Mouse (Mus musculus): ENCODE data around the gene Afg3l1. TPM values are rescaled to one million over a fixed set of nuclear protein-coding genes. Genes with fewer than 3 reads are reported as not detected.

Afg3l1 gene
- polyA plus RNA-seq, 1 experiment, result 42.0 TPM

GRCm38 (mm10) chr8:123476911-123477736 lies 579 bp upstream of the Afg3l1 start:
- Histone ChIP-seq H3K4me1 (ENCODE audit: control insufficient read depth, insufficient read depth, low read length) (peaks cover 3% of the 10 kb centered on the region), H3K27ac (ENCODE audit: insufficient read depth, low read length) (no peak overlapping the region), H3K27me3 (ENCODE audit: control insufficient read depth, insufficient read depth, low read length, poor library complexity, severe bottlenecking) (no peaks in the 10 kb centered on the region), H3K9me3 (replicated peaks; ENCODE audit: control insufficient read depth, insufficient read depth, low read length, poor library complexity, severe bottlenecking) (no peaks in the 10 kb centered on the region), H3K4me3 (ENCODE audit: low read depth, low read length) (peak overlapping the region; percentile 78), H3K9ac (ENCODE audit: low read depth, poor library complexity, severe bottlenecking) (peak overlapping the region; percentile 82), H3K36me3 (ENCODE audit: control insufficient read depth, insufficient read depth, low read length, poor library complexity, severe bottlenecking) (peaks cover 3% of the 10 kb centered on the region)
- no peak for TF ChIP-seq EP300 (IDR thresholded peaks at IDR 0.05; ENCODE audit: insufficient read depth, low read depth, low read length)
- no peak for TF ChIP-seq CTCF (IDR thresholded peaks at IDR 0.05; ENCODE audit: low read depth, low read length)
- no peak for TF ChIP-seq POLR2A (IDR thresholded peaks at IDR 0.05; ENCODE audit: insufficient read depth, low read length)

- peaks cover 8% of the 10 kb centered on the region for H3K36me3 ChIP-seq (ENCODE audit: control insufficient read depth, insufficient read depth, low read length, poor library complexity, severe bottlenecking)
- H3K4me1 ChIP-seq (ENCODE audit: control insufficient read depth, insufficient read depth, low read length), result peaks cover 3% of the 10 kb centered on the region
- TF ChIP-seq POLR2A (IDR thresholded peaks at IDR 0.05; ENCODE audit: insufficient read depth, low read length) (no peak), EP300 (IDR thresholded peaks at IDR 0.05; ENCODE audit: insufficient read depth, low read depth, low read length) (no peak), CTCF (IDR thresholded peaks at IDR 0.05; ENCODE audit: low read depth, low read length) (no peak)
- no peaks in the 10 kb centered on the region for H3K9me3 ChIP-seq (replicated peaks; ENCODE audit: control insufficient read depth, insufficient read depth, low read length, poor library complexity, severe bottlenecking)
- H3K27ac ChIP-seq (ENCODE audit: insufficient read depth, low read length), result no peak overlapping the region
- H3K9ac ChIP-seq (ENCODE audit: low read depth, poor library complexity, severe bottlenecking), result peak overlapping the region; percentile 82
- H3K4me3 ChIP-seq (ENCODE audit: low read depth, low read length), result peak overlapping the region; percentile 78
- H3K27me3 ChIP-seq (ENCODE audit: control insufficient read depth, insufficient read depth, low read length, poor library complexity, severe bottlenecking), result no peaks in the 10 kb centered on the region
Measured at GRCm38 (mm10) chr8:123478456-123479218, 934 bp downstream of the Afg3l1 start.

DNA sequence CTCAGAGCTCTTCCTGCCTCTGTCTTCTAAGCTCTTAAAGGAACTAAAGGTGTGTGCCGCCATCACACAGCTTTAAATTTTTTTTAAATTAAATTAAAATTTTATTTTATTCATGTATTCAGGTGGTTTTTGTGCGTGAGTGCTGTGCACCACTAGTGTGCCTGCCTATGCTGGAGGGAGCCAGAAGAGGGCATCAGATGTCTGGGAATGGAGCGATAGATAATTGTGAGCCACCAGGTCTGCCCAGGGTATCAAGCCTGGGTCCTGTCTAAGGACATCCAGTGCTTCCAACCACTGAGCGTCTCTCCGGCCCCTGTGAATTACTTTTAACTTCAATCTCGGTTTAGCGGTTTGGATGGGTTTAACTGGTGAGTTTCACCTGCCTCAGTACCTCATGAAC lies 4.9 kb downstream of the Afg3l1 start:
- peaks cover 35% of the 10 kb centered on the region for H3K36me3 ChIP-seq (ENCODE audit: control insufficient read depth, insufficient read depth, low read length, poor library complexity, severe bottlenecking)
- no peak overlapping the region for H3K4me3 ChIP-seq (ENCODE audit: low read depth, low read length)
- H3K27ac ChIP-seq (ENCODE audit: insufficient read depth, low read length), result no peak overlapping the region
- no peak overlapping the region for H3K9ac ChIP-seq (ENCODE audit: low read depth, poor library complexity, severe bottlenecking)
- no peak for TF ChIP-seq EP300 (IDR thresholded peaks at IDR 0.05; ENCODE audit: insufficient read depth, low read depth, low read length)
- TF ChIP-seq CTCF (IDR thresholded peaks at IDR 0.05; ENCODE audit: low read depth, low read length), result peak; percentile 69
- TF ChIP-seq POLR2A (IDR thresholded peaks at IDR 0.05; ENCODE audit: insufficient read depth, low read length), result no peak
- H3K4me1 ChIP-seq (ENCODE audit: control insufficient read depth, insufficient read depth, low read length), result peaks cover 1% of the 10 kb centered on the region
- no peaks in the 10 kb centered on the region for H3K27me3 ChIP-seq (ENCODE audit: control insufficient read depth, insufficient read depth, low read length, poor library complexity, severe bottlenecking)
- H3K9me3 ChIP-seq (replicated peaks; ENCODE audit: control insufficient read depth, insufficient read depth, low read length, poor library complexity, severe bottlenecking), result no peaks in the 10 kb centered on the region

GRCm38 (mm10) chr8:123491280-123492075 lies 13.8 kb downstream of the Afg3l1 start:
- Histone ChIP-seq H3K36me3 (ENCODE audit: control insufficient read depth, insufficient read depth, low read length, poor library complexity, severe bottlenecking) (peaks cover 80% of the 10 kb centered on the region), H3K9me3 (replicated peaks; ENCODE audit: control insufficient read depth, insufficient read depth, low read length, poor library complexity, severe bottlenecking) (no peaks in the 10 kb centered on the region), H3K9ac (ENCODE audit: low read depth, poor library complexity, severe bottlenecking) (no peak overlapping the region), H3K4me1 (ENCODE audit: control insufficient read depth, insufficient read depth, low read length) (no peaks in the 10 kb centered on the region), H3K4me3 (ENCODE audit: low read depth, low read length) (no peak overlapping the region), H3K27ac (ENCODE audit: insufficient read depth, low read length) (no peak overlapping the region), H3K27me3 (ENCODE audit: control insufficient read depth, insufficient read depth, low read length, poor library complexity, severe bottlenecking) (no peaks in the 10 kb centered on the region)
- TF ChIP-seq POLR2A (IDR thresholded peaks at IDR 0.05; ENCODE audit: insufficient read depth, low read length) (no peak), CTCF (IDR thresholded peaks at IDR 0.05; ENCODE audit: low read depth, low read length) (no peak), EP300 (IDR thresholded peaks at IDR 0.05; ENCODE audit: insufficient read depth, low read depth, low read length) (no peak)

GRCm38 (mm10) chr8:123492898-123493297 lies 15.2 kb downstream of the Afg3l1 start:
- Histone ChIP-seq H3K36me3 (ENCODE audit: control insufficient read depth, insufficient read depth, low read length, poor library complexity, severe bottlenecking) (peaks cover 71% of the 10 kb centered on the region), H3K9ac (ENCODE audit: low read depth, poor library complexity, severe bottlenecking) (no peak overlapping the region)

More at GRCm38 (mm10) chr8:123492898-123493297, 15.2 kb downstream of the Afg3l1 start:
- Histone ChIP-seq H3K4me3 (ENCODE audit: low read depth, low read length) (no peak overlapping the region), H3K9me3 (replicated peaks; ENCODE audit: control insufficient read depth, insufficient read depth, low read length, poor library complexity, severe bottlenecking) (no peaks in the 10 kb centered on the region), H3K4me1 (ENCODE audit: control insufficient read depth, insufficient read depth, low read length) (no peaks in the 10 kb centered on the region), H3K27ac (ENCODE audit: insufficient read depth, low read length) (no peak overlapping the region), H3K27me3 (ENCODE audit: control insufficient read depth, insufficient read depth, low read length, poor library complexity, severe bottlenecking) (no peaks in the 10 kb centered on the region)
- TF ChIP-seq CTCF (IDR thresholded peaks at IDR 0.05; ENCODE audit: low read depth, low read length) (no peak), EP300 (IDR thresholded peaks at IDR 0.05; ENCODE audit: insufficient read depth, low read depth, low read length) (no peak), POLR2A (IDR thresholded peaks at IDR 0.05; ENCODE audit: insufficient read depth, low read length) (no peak)

Measured in ES-Bruce4 (cell line).